Mouse (Mus musculus): ENCODE results near the gene Zcchc17.

Zcchc17 gene

GRCm38 (mm10) chr4:130282856-130283255 is 76.9 kb downstream of the Zcchc17 start:
- DNase-seq (ENCODE audit: low spot score): no peak

- DNase-seq (ENCODE audit: low spot score): no peak
Observed at GRCm38 (mm10) chr4:130279105-130279504, 80.6 kb downstream of the Zcchc17 start, which contains the start of gene Serinc2. Gene Serinc2 (minus strand): TSS chr4:130279205.

GRCm38 (mm10) chr4:130276573-130277176 is 83.1 kb downstream of the Zcchc17 start:
- no peak for DNase-seq (ENCODE audit: low spot score)

GRCm38 (mm10) chr4:130275823-130276105 is 84.0 kb downstream of the Zcchc17 start:
- no peak for DNase-seq (ENCODE audit: low spot score)

GRCm38 (mm10) chr4:130275016-130275822 is 84.5 kb downstream of the Zcchc17 start:
- no peak for DNase-seq (ENCODE audit: low spot score)

- no peak for DNase-seq (ENCODE audit: low spot score)
Observed at GRCm38 (mm10) chr4:130274346-130275015, 85.3 kb downstream of the Zcchc17 start.

- no peak for DNase-seq (ENCODE audit: low spot score)
Observed at GRCm38 (mm10) chr4:130273698-130274345, 85.9 kb downstream of the Zcchc17 start.

- DNase-seq (ENCODE audit: low spot score): no peak
Observed at GRCm38 (mm10) chr4:130270611-130271347, 89.0 kb downstream of the Zcchc17 start.

- DNase-seq (ENCODE audit: low spot score): no peak
Observed at GRCm38 (mm10) chr4:130270089-130270488, 89.7 kb downstream of the Zcchc17 start.

- DNase-seq (ENCODE audit: low spot score): no peak
Observed at GRCm38 (mm10) chr4:130268736-130269135, 91.0 kb downstream of the Zcchc17 start.

- DNase-seq (ENCODE audit: low spot score): no peak
Observed at GRCm38 (mm10) chr4:130267069-130267468, 92.7 kb downstream of the Zcchc17 start.

- no peak for DNase-seq (ENCODE audit: low spot score)
Observed at GRCm38 (mm10) chr4:130266601-130267000, 93.1 kb downstream of the Zcchc17 start.

Data from ovary, postnatal 14 days (tissue).